Mouse (Mus musculus) small intestine, adult 2 months (tissue): ENCODE measurements around the gene Gtf2ird1.

Source experiments
- CTCF ChIP-seq: fragments of 200-500 bp; IDR thresholded peaks from 2 replicates; pipeline ENCODE4 v1.5.1; 2012; ENCODE audit warnings: low read depth, mild to moderate bottlenecking, control low read depth, inconsistent platforms, low read length, moderate library complexity, mixed read lengths; ENCODE audit not compliant: insufficient replicate concordance, insufficient read length; ENCODE audit errors: extremely low read depth
- POLR2A ChIP-seq: fragments of 200-500 bp; IDR thresholded peaks from 2 replicates; pipeline ENCODE4 v1.6.1; 2012; ENCODE audit warnings: low read depth, mild to moderate bottlenecking, control low read depth, inconsistent platforms, low read length, moderate library complexity

- TF ChIP-seq POLR2A: no peak
- no peak for TF ChIP-seq CTCF
Measured at GRCm38 (mm10) chr5:134440098-134440497, 16.4 kb downstream of the Gtf2ird1 start.
